14 mouse cellular contexts compared by ENCODE assay signal in the genomic region with DNA sequence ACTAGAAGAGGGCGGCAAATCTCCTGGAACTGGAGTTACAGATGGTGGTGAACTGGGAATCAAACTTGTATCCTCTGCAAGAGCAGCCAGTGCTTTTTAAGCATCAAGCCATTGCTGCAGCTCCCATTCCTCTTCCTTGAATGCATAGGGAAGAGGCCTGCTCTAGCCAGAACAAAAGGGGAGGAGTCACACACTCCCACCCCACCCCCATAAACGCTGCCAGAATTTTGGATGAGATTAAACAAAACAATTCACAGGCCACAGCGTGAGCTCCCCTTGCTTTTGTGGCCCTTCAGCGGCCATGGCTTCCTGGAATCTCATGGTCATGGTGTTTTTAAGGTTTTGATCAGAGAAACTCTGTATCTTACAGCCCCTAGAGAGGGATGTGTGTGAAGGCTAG. TPM values are rescaled to one million over a fixed set of nuclear protein-coding genes. Genes with fewer than 3 reads are reported as not detected.
DNase-seq lines count a peak whose midpoint lies in the region; ATAC-seq and TF ChIP-seq lines count a peak whose summit lies in the region.
"Had no signal": no experiment of that assay in that cellular context is flagged by ENCODE, and none has a peak within 500 bp of the region (broad histone marks: within the 10 kb centered on the region; RNA-seq: fewer than 3 reads in every experiment).

No protein-coding gene starts in this region.

- intact Hi-C loops in heart, postnatal 10 days (cut with DNase I), result no loop called here
- intact Hi-C loops in left cerebral cortex, postnatal 10 days (cut with DNase I), result no loop called here

- 27% methylated on average over 4 of the region's 4 CpGs for WGBS in hindbrain, embryonic 12.5 days
- WGBS in hindbrain, postnatal 0 days, result 24% methylated on average over 4 of the region's 4 CpGs
- 45% methylated on average over 4 of the region's 4 CpGs for WGBS in limb, embryonic 11.5 days

- H3K4me3 ChIP-seq in hindbrain, embryonic 12.5 days, result no peak overlapping the region
- H3K4me3 ChIP-seq in hindbrain, postnatal 0 days (ENCODE audit: low read length), result no peak overlapping the region
- no peak overlapping the region for H3K4me3 ChIP-seq in limb, embryonic 11.5 days (ENCODE audit: low read depth, low read length)
- H3K4me3 ChIP-seq: heart, embryonic 12.5 days had no signal

- TF ChIP-seq CTCF in hindbrain, postnatal 0 days (IDR thresholded peaks at IDR 0.05; ENCODE audit: low read depth), result no peak

- ATAC-seq in hindbrain, embryonic 12.5 days (ENCODE audit: low FRiP score), result peak; percentile 47; the same call in 1 of the 2 replicates
- no peak for ATAC-seq in hindbrain, postnatal 0 days
- peak; percentile 10; the same call in 1 of the 2 replicates for ATAC-seq in limb, embryonic 11.5 days (ENCODE audit: insufficient number of reproducible peaks, low FRiP score, low TSS enrichment, low read depth)
- ATAC-seq: CD4-positive, CD25-positive, alpha-beta regulatory T cell, adult 4 months had no signal

- peak overlapping the region; percentile 57 for H3K27ac ChIP-seq in hindbrain, embryonic 12.5 days
- H3K27ac ChIP-seq in hindbrain, postnatal 0 days, result no peak overlapping the region
- peak overlapping the region; percentile 63; the same call in 1 of the 2 replicates for H3K27ac ChIP-seq in limb, embryonic 11.5 days (replicated peaks; ENCODE audit: low read depth, low read length)

- H3K9me3 ChIP-seq in hindbrain, embryonic 12.5 days (replicated peaks), result no peaks in the 10 kb centered on the region
- no peaks in the 10 kb centered on the region for H3K9me3 ChIP-seq in hindbrain, postnatal 0 days (ENCODE audit: low read length)
- no peaks in the 10 kb centered on the region for H3K9me3 ChIP-seq in limb, embryonic 11.5 days (ENCODE audit: control insufficient read depth, low read length)
- H3K9me3 ChIP-seq: heart, embryonic 12.5 days had no signal

- no peaks in the 10 kb centered on the region for H3K36me3 ChIP-seq in hindbrain, embryonic 12.5 days
- H3K36me3 ChIP-seq in hindbrain, postnatal 0 days (ENCODE audit: insufficient read depth, low read length), result no peaks in the 10 kb centered on the region
- H3K36me3 ChIP-seq in limb, embryonic 11.5 days (ENCODE audit: control insufficient read depth, insufficient read depth, low read length), result no peaks in the 10 kb centered on the region
- H3K36me3 ChIP-seq: heart, embryonic 12.5 days had no signal

- peaks cover 22% of the 10 kb centered on the region for H3K4me1 ChIP-seq in hindbrain, embryonic 12.5 days
- H3K4me1 ChIP-seq in hindbrain, postnatal 0 days (ENCODE audit: insufficient read depth, low read length), result no peaks in the 10 kb centered on the region
- H3K4me1 ChIP-seq in limb, embryonic 11.5 days (ENCODE audit: control insufficient read depth, insufficient read depth, low read length), result peaks cover 17% of the 10 kb centered on the region
- H3K4me1 ChIP-seq: heart, embryonic 12.5 days had no signal

- no peaks in the 10 kb centered on the region for H3K27me3 ChIP-seq in hindbrain, embryonic 12.5 days
- no peaks in the 10 kb centered on the region for H3K27me3 ChIP-seq in hindbrain, postnatal 0 days (ENCODE audit: insufficient read depth, low read length)
- no peaks in the 10 kb centered on the region for H3K27me3 ChIP-seq in limb, embryonic 11.5 days (ENCODE audit: control insufficient read depth, insufficient read depth, low read length)
- H3K27me3 ChIP-seq: heart, embryonic 12.5 days had no signal

- DNase-seq in hindbrain, postnatal 0 days (ENCODE audit: low spot score), result no peak
- DNase-seq in NIH3T3 (ENCODE audit: low read depth) (peak; percentile 6), ZHBTc4 (ENCODE audit: low read depth, low spot score) (peak; percentile 60)
- peak; percentile 36 for DNase-seq in limb, embryonic 11.5 days (ENCODE audit: low spot score)
- DNase-seq in heart, postnatal 10 days, result no peak
- DNase-seq in left cerebral cortex, postnatal 10 days (ENCODE audit: extremely low spot score in 1 of 2, low spot score in 2 of 2), result no peak
- DNase-seq: cerebellum, adult 2 months; kidney, adult 11 months; kidney, postnatal 25 days; thymus, adult 18-20 months had no signal

- H3K9ac ChIP-seq in hindbrain, embryonic 12.5 days, result no peak overlapping the region
- no peak overlapping the region for H3K9ac ChIP-seq in hindbrain, postnatal 0 days (replicated peaks; ENCODE audit: low read length)
- H3K9ac ChIP-seq in limb, embryonic 11.5 days (ENCODE audit: low read length), result no peak overlapping the region
- H3K9ac ChIP-seq: heart, embryonic 12.5 days had no signal

- no peak overlapping the region for H3K4me2 ChIP-seq in hindbrain, embryonic 12.5 days (replicated peaks)
- no peak overlapping the region for H3K4me2 ChIP-seq in hindbrain, postnatal 0 days (ENCODE audit: low read depth, low read length)
- H3K4me2 ChIP-seq in limb, embryonic 11.5 days (ENCODE audit: low read depth, severe bottlenecking), result no peak overlapping the region
- H3K4me2 ChIP-seq: heart, embryonic 12.5 days; liver, embryonic 11.5 days had no signal

RNA-seq across cellular contexts. Expression of a gene that starts 15.4 kb away (rescaled TPM):
- polyA plus RNA-seq in hindbrain, embryonic 12.5 days (2016; fragmentation: Nextera tagmentation; extraction: Ambion mirVana), result 7.3 and 7.8 TPM in 2 replicates
- 3.8 and 7.0 TPM in 2 replicates for total RNA-seq in hindbrain, postnatal 0 days (2014; rRNA removed)
- 2.5 TPM in 2 replicates for polyA plus RNA-seq in hindbrain, postnatal 0 days (2015; fragmentation: Nextera tagmentation; extraction: Ambion mirVana)
- 5.1 and 8.5 TPM in 2 replicates for polyA plus RNA-seq in limb, embryonic 11.5 days (2014; fragmentation: Nextera tagmentation; extraction: Ambion mirVana)
- 10 to 100 TPM; 49.6 to 54.5 TPM for total RNA-seq in heart, postnatal 10 days (2021)
- total RNA-seq in left cerebral cortex, postnatal 10 days (2021), result 1 to 10 TPM; 7.2 to 8.9 TPM
- polyA plus RNA-seq: CD4-positive, CD25-positive, alpha-beta regulatory T cell, adult 4 months had no signal

Comparison
In these comparisons a context has a peak if more than half of its experiments do, and no peak if none do; other contexts are left out.
1. DNase-seq: peak in NIH3T3 (single experiment), ZHBTc4 (single experiment) and limb, embryonic 11.5 days (single experiment); none in hindbrain, postnatal 0 days (single experiment), heart, postnatal 10 days (0 of 2) and left cerebral cortex, postnatal 10 days (0 of 2).